8 mouse cellular contexts compared by ENCODE assay signal in the genomic region with DNA sequence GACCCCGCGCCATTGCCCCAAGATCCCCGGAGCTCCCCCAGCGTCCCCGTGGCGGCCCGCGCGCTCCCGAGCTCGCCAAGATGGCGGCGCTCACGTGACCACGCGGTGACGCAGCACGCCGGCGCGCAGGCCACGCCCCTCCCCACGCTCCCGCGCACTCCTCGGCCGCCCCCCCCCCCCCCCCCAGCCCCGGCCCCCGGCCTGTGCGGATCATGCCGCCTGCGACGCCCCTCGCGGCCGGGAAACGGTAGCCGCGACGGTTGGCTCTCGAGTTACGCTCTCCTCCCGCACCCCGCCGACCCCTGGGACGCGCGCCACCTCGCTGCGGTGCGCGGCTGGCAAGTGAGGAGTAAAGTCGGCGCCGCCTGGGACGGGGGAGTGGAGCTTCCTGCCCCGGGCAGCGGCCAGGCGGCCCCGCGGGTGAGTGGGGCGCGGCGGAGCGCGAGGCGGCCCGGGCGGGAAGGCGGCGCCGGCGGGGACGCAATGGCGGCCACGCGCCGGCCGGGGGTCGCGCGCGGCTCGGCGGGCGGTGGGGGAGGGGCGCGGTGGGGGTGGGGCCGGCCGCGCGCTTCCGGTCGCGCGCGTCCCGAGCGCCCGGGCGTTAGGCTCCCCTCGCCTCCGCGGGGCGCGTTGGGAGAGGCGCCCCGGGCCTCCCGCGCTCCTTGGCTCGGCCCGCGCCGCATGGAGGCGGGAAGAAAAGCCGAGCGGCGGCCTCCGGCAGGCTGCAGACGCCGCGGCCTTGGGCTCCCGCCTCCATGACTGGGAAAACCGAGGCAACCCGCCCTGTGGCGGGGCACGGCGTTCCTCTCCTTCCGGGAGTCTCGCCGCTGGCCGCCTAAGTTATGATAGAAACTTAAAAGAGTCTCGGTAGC. TPM values are rescaled to one million over a fixed set of nuclear protein-coding genes. Genes with fewer than 3 reads are reported as not detected.
DNase-seq lines count a peak whose midpoint lies in the region; ATAC-seq lines count a peak whose summit lies in the region.

A gene (plus strand): TSS at position 157 of the 872 bp plus-strand sequence.

- peak; percentile 96 for DNase-seq in NIH3T3 (ENCODE audit: low read depth)
- peak; percentile 94 for DNase-seq in cerebellum, adult 8-10 months
- peak; percentile 85 for DNase-seq in layer of hippocampus, adult 9-11 months
- DNase-seq in lung, postnatal 10 days = peak; percentile 93
- peak; percentile 88 for DNase-seq in ovary, postnatal 14 days (ENCODE audit: low spot score)
- DNase-seq in thymus, postnatal 14 days = peak; percentile 94

- ATAC-seq in frontal cortex, adult (ENCODE audit: low TSS enrichment) = peak; percentile 58
- ATAC-seq in hematopoietic stem cell, adult 5-6 weeks (replicated peaks in 1 of 2; ENCODE audit: insufficient read depth in 1 of 2, low FRiP score in 2 of 2, low TSS enrichment in 1 of 2, low read depth in 1 of 2, poor library complexity in 2 of 2, severe bottlenecking in 2 of 2) = peak; percentile 46 to 65

RNA-seq across cellular contexts. Expression of the gene that starts here (rescaled TPM):
- total RNA-seq in hematopoietic stem cell, adult 5-6 weeks (2017) = 71.5 and 86.5 TPM in 2 replicates

Comparison
In these comparisons a context has a peak if more than half of its experiments do, and no peak if none do; other contexts are left out.
1. Peak in every context shown above with its lines: DNase-seq and ATAC-seq.